Mouse (Mus musculus) adrenal gland, adult 2 months (tissue): Measurements from ENCODE around the gene Sec61b. TPM values are rescaled to one million over a fixed set of nuclear protein-coding genes. Genes with fewer than 3 reads are reported as not detected.

Source experiments
- DNase-seq: peaks from one replicate; pipeline ENCODE4 v3.0.0; 2021
- polyA plus RNA-seq: library from polyadenylated mRNA; depleted of rRNA; stranded (reverse); fragments of >200 nt; gene quantifications from 2 replicates; pipeline ENCODE4 v1.2.3, GENCODE M21; 2012; rRNA removed
- total RNA-seq, 2 experiments: library from RNA; stranded (reverse); gene quantifications; 2 replicates each; pipeline ENCODE4 v1.2.3; 2021

Sec61b gene
- total and polyA plus RNA-seq, 3 experiments = 210 to 619 (median 256) TPM

- no peak for DNase-seq
These were observed 6.1 kb downstream of the Sec61b start for GRCm38 (mm10) chr4:47480576-47480975.

GRCm38 (mm10) chr4:47491243-47491642 is 16.8 kb downstream of the Sec61b start:
- no peak for DNase-seq

GRCm38 (mm10) chr4:47492311-47493086 is 18.0 kb downstream of the Sec61b start:
- DNase-seq = no peak

- DNase-seq = no peak
These were observed 19.0 kb downstream of the Sec61b start for GRCm38 (mm10) chr4:47493456-47493855.

GRCm38 (mm10) chr4:47494137-47494536 is 19.7 kb downstream of the Sec61b start:
- DNase-seq = no peak

- DNase-seq = no peak
These were observed 20.2 kb downstream of the Sec61b start for GRCm38 (mm10) chr4:47494686-47495085.

GRCm38 (mm10) chr4:47497811-47498385 is 23.4 kb downstream of the Sec61b start:
- peak; percentile 48 for DNase-seq

GRCm38 (mm10) chr4:47499121-47499545 is 24.7 kb downstream of the Sec61b start:
- peak; percentile 90 for DNase-seq

GRCm38 (mm10) chr4:47502546-47502971 is 28.1 kb downstream of the Sec61b start:
- DNase-seq = peak; percentile 71

GRCm38 (mm10) chr4:47503045-47503444 is 28.6 kb downstream of the Sec61b start:
- peak; percentile 38 for DNase-seq

GRCm38 (mm10) chr4:47504841-47505517 is 30.5 kb downstream of the Sec61b start:
- DNase-seq = no peak

- DNase-seq = no peak
These were observed 44.2 kb downstream of the Sec61b start for GRCm38 (mm10) chr4:47518551-47519181.

GRCm38 (mm10) chr4:47520076-47520475 is 45.6 kb downstream of the Sec61b start:
- DNase-seq = no peak

- peak; percentile 50 for DNase-seq
These were observed 47.6 kb downstream of the Sec61b start for GRCm38 (mm10) chr4:47521884-47522605.

GRCm38 (mm10) chr4:47529866-47530265 is 55.4 kb downstream of the Sec61b start:
- no peak for DNase-seq

Other genes starting within 250 kb of the Sec61b start
- gene Tgfbr1, start 121.4 kb upstream of the Sec61b start, total RNA-seq = 10 to 100 TPM; 30.1 to 36.9 TPM
- 2.2 and 2.5 TPM in 2 replicates for gene Tgfbr1, start 121.4 kb upstream of the Sec61b start, polyA plus RNA-seq
- gene Alg2, start 325 bp upstream of the Sec61b start, total RNA-seq = 100 to 1,000 TPM; 119 to 162 TPM
- 98.7 and 125 TPM in 2 replicates for gene Alg2, start 325 bp upstream of the Sec61b start, polyA plus RNA-seq